Mouse (Mus musculus) intestine, embryonic 14.5 days (tissue): ENCODE measurements around the gene Aff3. TPM values are rescaled to one million over a fixed set of nuclear protein-coding genes. Genes with fewer than 3 reads are reported as not detected.

Source experiments
- polyA plus RNA-seq: library from polyadenylated mRNA; unstranded; fragments of >200 nt; fragmentation: Nextera tagmentation; extraction: Ambion mirVana; gene quantifications from 2 replicates; pipeline ENCODE4 v1.2.1, GENCODE M21; 2014

The Aff3 gene
- polyA plus RNA-seq, 1 experiment from 2014 or later, result 8.6 TPM

Other genes with a start within 250 kb of the Aff3 start
- 2.2 and 2.5 TPM in 2 replicates for gene Lonrf2, start 171.8 kb upstream of the Aff3 start, polyA plus RNA-seq
- 6.2 and 6.4 TPM in 2 replicates for gene Chst10, start 233.2 kb upstream of the Aff3 start, polyA plus RNA-seq